Mouse (Mus musculus) macrophage (primary cell): Measurements from ENCODE around the gene Ppp1r9b. TPM values are rescaled to one million over a fixed set of nuclear protein-coding genes. Genes with fewer than 3 reads are reported as not detected.
"Not testable (repeated sequence)": the region's sequence is repeated elsewhere in the genome, so short reads cannot be mapped to it uniquely, and the experiment has no call there.

Experiments used
- H3K27ac ChIP-seq: fragments of 350-480 bp; formaldehyde crosslinking; 2 replicates; pipeline ENCODE4 v1.9.0; 2021
- H3K36me3 ChIP-seq: fragments of 350-480 bp; formaldehyde crosslinking; 2 replicates; pipeline ENCODE4 v1.9.0; 2021; ENCODE audit errors: inconsistent target
- H3K4me3 ChIP-seq: fragments of 350-480 bp; formaldehyde crosslinking; 2 replicates; pipeline ENCODE4 v1.9.0; 2021; ENCODE audit errors: inconsistent target
- H3K79me2 ChIP-seq: fragments of 350-480 bp; formaldehyde crosslinking; 2 replicates; pipeline ENCODE4 v1.9.0; 2021; ENCODE audit errors: inconsistent target
- WGBS: methylation state at CpG from one replicate; pipeline ENCODE4 v1.1.7; 2026; ENCODE audit warnings: inconsistent platforms; ENCODE audit not compliant: missing documents; 5-methylcytosine and 5-hydroxymethylcytosine counted together
- polyA plus RNA-seq: library from polyadenylated mRNA; stranded (reverse); fragments of 250-400 nt; gene quantifications from 3 replicates; pipeline ENCODE4 v1.2.4, GENCODE M21; 2018; ENCODE audit warnings: inconsistent platforms

Gene Ppp1r9b
- polyA plus RNA-seq, 1 experiment from 2014 or later, result 176 TPM

GRCm38 (mm10) chr11:95010841-95011403 lies 20.1 kb downstream of the Ppp1r9b start:
- H3K27ac ChIP-seq, result not testable (repeated sequence)

GRCm38 (mm10) chr11:95011416-95011815 lies 20.6 kb downstream of the Ppp1r9b start:
- Histone ChIP-seq H3K27ac (no peak overlapping the region), H3K36me3 (no peaks in the 10 kb centered on the region), H3K79me2 (no peaks in the 10 kb centered on the region), H3K4me3 (no peak overlapping the region)
- 40% methylated on average over 1 of the region's 1 CpGs for WGBS

More at GRCm38 (mm10) chr11:95010841-95011403, 20.1 kb downstream of the Ppp1r9b start:
- 80% methylated on average over 4 of the region's 4 CpGs for WGBS
- not testable (repeated sequence) for H3K36me3 ChIP-seq, H3K4me3 ChIP-seq, H3K79me2 ChIP-seq

- Histone ChIP-seq H3K36me3 (no peaks in the 10 kb centered on the region), H3K79me2 (no peaks in the 10 kb centered on the region), H3K27ac (no peak overlapping the region), H3K4me3 (no peak overlapping the region)
- WGBS, result 49% methylated on average over 3 of the region's 3 CpGs
These were observed 21.2 kb downstream of the Ppp1r9b start for GRCm38 (mm10) chr11:95012075-95012474.

- WGBS, result 71% methylated on average over 3 of the region's 3 CpGs
- Histone ChIP-seq H3K4me3 (no peak overlapping the region), H3K27ac (no peak overlapping the region), H3K36me3 (no peaks in the 10 kb centered on the region), H3K79me2 (no peaks in the 10 kb centered on the region)
These were observed 21.7 kb downstream of the Ppp1r9b start for GRCm38 (mm10) chr11:95012487-95012886.

- H3K36me3 ChIP-seq, result no peaks in the 10 kb centered on the region
- no peak overlapping the region for H3K4me3 ChIP-seq
- 83% methylated on average over 3 of the region's 3 CpGs for WGBS
These were observed 24.6 kb downstream of the Ppp1r9b start for GRCm38 (mm10) chr11:95015484-95015883.

GRCm38 (mm10) chr11:95022237-95022992 lies 31.6 kb downstream of the Ppp1r9b start:
- Histone ChIP-seq H3K79me2 (no peaks in the 10 kb centered on the region), H3K4me3 (no peak overlapping the region), H3K27ac (no peak overlapping the region), H3K36me3 (no peaks in the 10 kb centered on the region)
- 83% methylated on average over 10 of the region's 10 CpGs for WGBS

More at GRCm38 (mm10) chr11:95015484-95015883, 24.6 kb downstream of the Ppp1r9b start:
- Histone ChIP-seq H3K79me2 (no peaks in the 10 kb centered on the region), H3K27ac (no peak overlapping the region)

GRCm38 (mm10) chr11:95023481-95023880 lies 32.6 kb downstream of the Ppp1r9b start:
- Histone ChIP-seq H3K79me2 (no peaks in the 10 kb centered on the region), H3K27ac (no peak overlapping the region), H3K36me3 (no peaks in the 10 kb centered on the region), H3K4me3 (no peak overlapping the region)
- WGBS, result 96% methylated on average over 9 of the region's 9 CpGs

GRCm38 (mm10) chr11:95024439-95025184 lies 33.8 kb downstream of the Ppp1r9b start:
- Histone ChIP-seq H3K27ac (no peak overlapping the region), H3K36me3 (no peaks in the 10 kb centered on the region), H3K4me3 (no peak overlapping the region), H3K79me2 (no peaks in the 10 kb centered on the region)
- 83% methylated on average over 29 of the region's 29 CpGs for WGBS

- no peak overlapping the region for H3K27ac ChIP-seq
- H3K4me3 ChIP-seq, result no peak overlapping the region
- no peaks in the 10 kb centered on the region for H3K79me2 ChIP-seq
- 95% methylated on average over 11 of the region's 11 CpGs for WGBS
- H3K36me3 ChIP-seq, result no peaks in the 10 kb centered on the region
These were observed 34.6 kb downstream of the Ppp1r9b start for GRCm38 (mm10) chr11:95025227-95026012.

- 91% methylated on average over 6 of the region's 6 CpGs for WGBS
- Histone ChIP-seq H3K79me2 (no peaks in the 10 kb centered on the region), H3K4me3 (no peak overlapping the region), H3K36me3 (no peaks in the 10 kb centered on the region), H3K27ac (no peak overlapping the region)
These were observed 35.3 kb downstream of the Ppp1r9b start for GRCm38 (mm10) chr11:95026090-95026542.

GRCm38 (mm10) chr11:95026849-95027248 lies 36.0 kb downstream of the Ppp1r9b start:
- Histone ChIP-seq H3K79me2 (no peaks in the 10 kb centered on the region), H3K4me3 (no peak overlapping the region), H3K27ac (no peak overlapping the region), H3K36me3 (no peaks in the 10 kb centered on the region)
- 96% methylated on average over 6 of the region's 6 CpGs for WGBS

- no peaks in the 10 kb centered on the region for H3K79me2 ChIP-seq
- no peaks in the 10 kb centered on the region for H3K36me3 ChIP-seq
- 99% methylated on average over 13 of the region's 13 CpGs for WGBS
- H3K4me3 ChIP-seq, result no peak overlapping the region
- H3K27ac ChIP-seq, result no peak overlapping the region
These were observed 37.1 kb downstream of the Ppp1r9b start for GRCm38 (mm10) chr11:95027850-95028470.

GRCm38 (mm10) chr11:95032945-95033344 lies 42.1 kb downstream of the Ppp1r9b start:
- Histone ChIP-seq H3K27ac (no peak overlapping the region), H3K79me2 (no peaks in the 10 kb centered on the region), H3K4me3 (no peak overlapping the region), H3K36me3 (no peaks in the 10 kb centered on the region)
- 87% methylated on average over 5 of the region's 6 CpGs for WGBS

- Histone ChIP-seq H3K27ac (no peak overlapping the region), H3K36me3 (no peaks in the 10 kb centered on the region), H3K4me3 (no peak overlapping the region), H3K79me2 (no peaks in the 10 kb centered on the region)
- 97% methylated on average over 13 of the region's 14 CpGs for WGBS
These were observed 42.8 kb downstream of the Ppp1r9b start for GRCm38 (mm10) chr11:95033617-95034016.
